Mouse (Mus musculus): ENCODE measurements at regions not wholly inside any gene's neighbourhood (a gene's known extent, or its start where the extent isn't known, plus 50 kb on each side); places are given as distances from the start of the nearest gene placed in this dataset.

GRCm38 (mm10) chr17:31776949-31777607, 78.5 kb downstream of the Sik1 start:
- peak; percentile 66 for ATAC-seq

DNA sequence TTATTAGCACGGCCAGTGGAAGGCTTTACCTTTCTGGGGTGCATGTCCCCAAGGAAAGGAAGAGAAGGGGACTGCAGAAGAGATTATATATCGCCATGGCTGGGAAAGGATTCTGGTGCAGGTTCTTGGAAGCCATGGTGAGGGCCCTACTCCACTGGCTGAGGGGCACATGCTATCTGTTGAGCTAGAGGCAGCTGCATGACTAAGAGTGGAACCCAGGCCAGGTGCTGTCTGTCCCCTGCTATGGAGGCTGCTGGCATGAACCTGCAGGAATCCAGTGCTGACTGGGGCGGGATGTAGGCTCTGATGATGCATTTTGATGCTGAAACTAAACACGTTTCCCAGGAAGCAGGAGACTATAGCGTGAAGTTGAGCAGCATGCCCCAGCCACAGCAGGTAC, 77.9 kb downstream of the Sik1 start:
- no peak for ATAC-seq

DNA sequence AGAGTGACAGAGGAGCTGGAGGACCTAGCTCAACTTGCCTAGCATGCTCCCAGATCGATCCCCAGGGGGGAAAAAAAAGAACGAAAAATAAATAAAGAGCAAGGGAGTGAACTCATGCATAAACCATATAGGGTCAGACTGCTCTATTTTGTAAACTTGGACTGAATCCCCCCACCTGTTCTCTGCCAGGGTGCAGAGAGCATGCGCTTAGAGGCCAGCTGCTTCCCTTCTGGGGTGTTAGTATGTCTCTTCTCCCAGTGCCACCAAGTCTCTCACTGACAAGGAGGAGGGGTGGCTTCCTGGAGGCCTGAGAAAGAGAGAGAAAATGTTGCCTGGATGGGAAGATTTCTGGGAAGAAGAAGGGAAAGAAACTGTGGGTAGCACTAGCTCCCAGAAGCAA, 76.1 kb downstream of the Sik1 start:
- ATAC-seq: no peak

GRCm38 (mm10) chr17:31782251-31782650, 73.4 kb downstream of the Sik1 start:
- no peak for ATAC-seq

GRCm38 (mm10) chr17:31783071-31783470, 72.5 kb downstream of the Sik1 start:
- no peak for ATAC-seq

DNA sequence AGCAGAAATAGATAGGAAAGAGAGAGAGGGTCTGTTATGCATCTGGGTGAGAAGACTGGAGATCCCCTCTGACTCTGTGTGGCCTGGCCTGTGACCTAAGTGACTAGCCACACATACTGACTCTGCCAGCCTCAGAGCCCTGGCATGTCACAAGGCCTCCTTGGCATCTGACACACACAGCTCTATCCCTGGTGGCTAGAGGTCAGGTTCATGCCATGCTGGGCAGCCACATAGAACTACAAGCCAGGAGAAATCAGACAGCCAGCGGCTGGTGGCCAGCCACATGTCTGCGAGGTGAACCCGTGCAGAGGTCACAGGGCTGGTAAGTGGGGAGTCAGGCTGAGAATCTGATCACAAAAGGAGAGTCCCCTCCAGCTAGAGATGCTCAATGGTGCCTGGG, 67.3 kb downstream of the Sik1 start:
- ATAC-seq: no peak

DNA sequence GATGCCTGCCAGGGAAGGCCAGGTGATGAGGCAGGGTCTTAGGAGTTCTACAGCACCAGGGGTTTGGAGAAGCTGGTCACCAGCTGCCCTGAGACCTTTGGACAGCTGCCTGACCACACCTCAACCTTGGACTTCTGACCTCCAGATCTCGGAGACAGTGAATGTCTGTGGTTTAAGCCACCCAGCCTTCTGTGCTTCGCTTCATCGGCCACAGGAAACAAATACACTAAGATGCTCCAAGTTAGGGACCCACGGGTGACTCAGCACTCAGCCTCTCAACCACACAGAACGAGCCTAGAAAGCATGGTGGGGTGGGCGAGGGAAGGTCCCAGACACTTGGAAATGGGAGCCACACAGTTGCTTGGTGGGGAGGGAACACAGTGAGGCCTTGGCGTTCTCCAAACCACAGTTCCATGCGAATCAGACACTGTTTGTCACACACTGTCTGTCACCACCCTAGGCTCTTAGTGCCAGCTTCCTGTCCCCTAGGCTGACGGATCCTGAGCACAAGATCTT, 66.5 kb downstream of the Sik1 start:
- ATAC-seq: peak; percentile 80

GRCm38 (mm10) chr17:31789906-31790279, 65.7 kb downstream of the Sik1 start:
- no peak for ATAC-seq

DNA sequence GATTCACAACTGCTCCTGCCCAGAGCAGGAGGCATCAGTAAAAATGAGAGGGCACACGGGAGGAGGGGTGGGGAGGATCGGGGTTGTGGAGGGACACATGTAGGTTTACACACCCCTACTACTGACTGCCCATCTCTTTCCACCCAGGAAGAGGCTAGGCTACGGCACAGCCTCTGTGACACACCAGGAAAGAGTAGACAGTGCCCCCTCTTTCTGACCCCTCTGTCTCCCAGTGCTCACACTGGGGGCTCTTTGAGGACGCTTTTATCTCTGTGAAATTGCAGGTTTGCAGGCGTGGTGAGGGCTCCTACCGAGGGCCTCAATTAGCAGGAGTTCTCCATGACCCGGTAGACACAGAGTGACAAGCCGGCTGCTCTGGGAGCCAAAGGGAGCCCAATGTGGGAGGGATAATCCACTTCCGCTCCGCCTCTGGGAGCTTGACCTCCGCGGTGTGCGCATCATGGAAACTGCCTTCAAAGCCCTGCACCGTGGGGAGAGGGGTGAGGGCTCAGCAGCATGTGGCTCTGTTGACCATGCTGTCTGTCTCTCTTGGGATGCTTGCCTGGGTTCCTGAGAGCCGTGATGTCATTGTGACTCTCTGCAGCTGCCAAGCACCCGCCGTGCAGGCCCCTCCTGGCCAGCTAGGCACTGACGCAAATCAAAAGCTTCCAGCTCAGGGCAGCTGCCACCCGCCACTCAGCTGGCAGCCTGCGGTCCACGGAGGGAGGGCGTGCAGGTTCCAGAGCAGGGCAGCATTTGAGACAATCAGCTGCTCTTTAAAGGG, 65.1 kb downstream of the Sik1 start:
- no peak for ATAC-seq

- no peak for ATAC-seq
These were observed 63.9 kb downstream of the Sik1 start for GRCm38 (mm10) chr17:31791656-31792055.

DNA sequence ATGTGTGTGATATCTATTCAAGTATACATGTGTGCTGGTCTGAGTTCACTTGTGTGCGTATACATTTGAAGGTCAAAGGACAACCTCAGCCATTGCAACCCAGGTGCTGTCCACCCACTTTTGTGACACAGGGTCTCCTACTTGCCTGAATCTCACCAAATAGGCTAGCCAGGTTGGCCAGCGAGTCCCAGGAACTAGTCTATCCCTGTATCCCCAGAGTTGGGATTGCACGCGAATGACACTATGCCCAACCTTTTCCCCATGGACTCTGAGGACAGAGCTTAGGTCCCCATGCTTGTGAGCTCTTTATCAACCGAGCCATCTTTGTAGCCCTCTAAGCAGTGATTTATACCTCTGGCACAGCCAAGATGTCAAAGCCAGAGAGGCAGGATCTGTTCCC, 62.6 kb downstream of the Sik1 start:
- no peak for ATAC-seq

- no peak for ATAC-seq
These were observed 62.1 kb downstream of the Sik1 start for GRCm38 (mm10) chr17:31793521-31793920.

DNA sequence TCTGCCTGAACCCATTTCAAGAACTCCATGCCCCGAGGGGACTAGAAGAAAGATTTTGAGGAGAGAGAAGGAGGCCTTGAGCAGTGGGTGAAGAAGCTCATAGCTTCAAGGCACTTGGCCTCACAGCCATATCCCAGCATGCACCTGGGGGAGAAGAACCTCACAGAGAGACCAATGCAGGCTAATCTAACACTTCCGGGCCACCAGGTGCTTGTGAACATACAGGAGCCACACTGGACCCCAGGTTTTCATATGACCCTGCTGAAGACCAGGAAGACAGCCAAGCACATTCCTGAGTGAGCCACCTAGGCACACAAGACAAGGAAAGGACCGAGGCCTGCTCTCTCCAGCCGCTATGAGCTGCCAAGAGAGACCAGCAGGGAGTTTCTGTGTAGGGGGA, 61.6 kb downstream of the Sik1 start:
- ATAC-seq: no peak

Measured in inflammation-experienced regulatory T-cells, adult 6 months (primary cell).